Mouse (Mus musculus) spleen, postnatal 10 days (tissue): Measurements from ENCODE around the gene Iqcd.
A peak's percentile ranks its signal among the peaks of the same experiment; 100 is the strongest.

Experiments
- DNase-seq, 2 experiments: peaks; one replicate each; pipeline ENCODE4 v3.0.0; 2021 to 2022; ENCODE audit warnings: low spot score in 2 of 2

Iqcd gene

DNA sequence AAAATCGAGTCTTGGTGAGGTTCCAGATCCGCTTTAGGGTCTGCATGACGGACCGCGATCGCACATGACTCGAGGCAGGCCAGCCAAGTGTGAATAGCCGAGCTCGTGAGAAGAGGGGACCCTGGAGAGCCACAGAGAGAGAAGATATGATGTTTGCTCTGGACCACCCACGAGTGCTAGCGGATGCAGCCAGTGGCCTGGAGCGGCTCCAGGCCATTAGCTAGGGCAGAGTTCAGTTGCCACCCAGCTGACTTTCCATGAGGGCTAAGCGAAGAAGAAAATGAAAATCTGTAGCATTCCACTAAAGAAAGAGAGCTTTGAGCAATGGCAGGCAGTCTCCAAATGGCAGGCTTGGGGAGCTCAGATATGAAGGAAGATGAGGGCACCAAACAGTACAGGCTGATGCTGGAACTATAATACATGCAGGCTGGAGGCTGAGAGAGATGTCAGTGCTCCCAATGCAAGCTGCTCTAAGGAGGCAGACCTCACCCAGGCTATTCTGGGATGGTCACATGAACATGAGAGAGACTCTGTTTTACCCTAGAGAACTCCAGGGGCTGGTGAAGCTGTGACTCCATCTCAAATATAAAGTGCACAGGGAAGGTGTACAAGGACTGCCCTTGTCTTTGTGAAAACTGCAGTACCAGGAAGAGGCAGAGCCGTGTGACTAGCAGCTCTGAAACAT, 17.6 kb upstream of the Iqcd start:
- DNase-seq, result no peak

DNA sequence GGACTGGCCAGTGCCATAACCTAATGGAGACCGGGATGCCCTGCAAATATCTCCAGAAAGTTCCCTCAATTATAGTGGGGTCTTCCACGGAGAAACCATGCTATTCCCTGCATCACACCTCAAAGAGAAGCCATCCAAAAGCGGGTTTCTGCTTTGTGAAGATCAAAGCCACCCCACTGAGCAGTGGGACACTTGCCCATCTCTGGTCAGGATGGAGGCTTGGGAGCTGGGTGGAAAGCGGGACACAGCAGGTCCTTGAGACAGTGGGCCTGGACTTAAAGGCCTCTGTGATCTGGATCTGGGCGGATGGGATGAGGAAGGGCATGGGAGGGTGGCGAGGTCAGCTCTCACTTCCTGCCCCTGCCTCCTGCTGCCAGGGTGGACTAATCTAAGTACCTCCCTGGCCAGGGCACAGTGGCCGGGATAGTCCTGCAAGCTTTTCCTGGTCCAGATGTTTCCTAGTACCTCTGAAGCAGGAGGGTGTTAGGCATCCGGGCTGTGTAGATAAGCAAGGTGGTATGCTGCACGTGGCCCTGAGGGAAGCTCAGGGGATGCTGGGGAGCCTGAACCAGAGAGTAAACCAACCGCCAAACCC, 14.2 kb upstream of the Iqcd start:
- no peak for DNase-seq

DNA sequence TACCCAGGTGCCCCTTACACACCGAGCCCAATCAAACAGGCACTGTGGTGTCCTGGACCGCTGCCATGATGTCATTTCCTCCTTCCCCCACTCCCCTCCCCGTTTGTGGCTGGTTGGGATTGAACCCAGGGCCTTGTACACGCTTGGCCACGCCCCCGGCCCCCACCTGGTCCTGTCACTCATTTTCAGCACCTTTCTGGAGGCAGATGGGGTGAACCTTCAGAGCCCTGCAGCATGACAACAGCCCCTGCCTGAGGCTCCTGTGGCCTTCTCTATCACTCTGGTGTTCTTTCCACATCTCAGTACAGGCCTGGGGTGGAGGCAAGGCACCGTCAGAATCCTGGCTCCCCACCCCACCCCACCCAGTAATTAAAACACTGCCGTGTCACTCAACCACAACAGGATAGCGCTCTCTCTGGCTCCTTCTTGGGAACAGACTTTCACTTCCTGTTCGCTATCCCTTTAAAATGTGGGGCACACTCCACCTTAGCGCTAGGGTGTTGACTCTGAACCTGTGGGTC, 12.0 kb upstream of the Iqcd start:
- peak in 1 of 2 experiments; percentile 60 for DNase-seq

DNA sequence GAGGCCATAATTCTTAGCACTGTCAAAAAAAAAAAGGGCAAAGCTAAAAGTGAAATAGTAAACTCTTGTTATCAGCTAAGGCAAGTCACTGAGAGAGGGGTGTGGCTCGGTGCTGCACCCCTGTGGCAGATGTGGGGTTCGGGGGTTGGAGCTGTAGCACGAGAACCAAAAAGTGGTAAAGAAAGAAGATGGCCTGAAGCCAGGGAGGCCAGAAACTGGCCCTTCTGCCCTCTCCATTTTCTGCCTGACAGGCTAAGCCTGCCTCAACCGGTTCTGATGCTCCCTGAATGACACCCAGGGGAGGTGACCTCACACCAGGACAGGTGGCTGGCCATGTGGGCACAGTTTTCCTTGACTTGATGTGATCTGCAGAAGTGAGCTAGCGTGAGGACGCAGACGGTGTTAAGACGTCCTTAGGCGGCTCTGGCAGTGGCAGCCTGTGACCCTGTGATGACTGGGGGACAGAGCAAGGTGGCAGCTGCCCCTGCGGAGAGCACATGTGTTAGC, 10.8 kb upstream of the Iqcd start:
- DNase-seq, result peak; percentile 74 to 86

DNA sequence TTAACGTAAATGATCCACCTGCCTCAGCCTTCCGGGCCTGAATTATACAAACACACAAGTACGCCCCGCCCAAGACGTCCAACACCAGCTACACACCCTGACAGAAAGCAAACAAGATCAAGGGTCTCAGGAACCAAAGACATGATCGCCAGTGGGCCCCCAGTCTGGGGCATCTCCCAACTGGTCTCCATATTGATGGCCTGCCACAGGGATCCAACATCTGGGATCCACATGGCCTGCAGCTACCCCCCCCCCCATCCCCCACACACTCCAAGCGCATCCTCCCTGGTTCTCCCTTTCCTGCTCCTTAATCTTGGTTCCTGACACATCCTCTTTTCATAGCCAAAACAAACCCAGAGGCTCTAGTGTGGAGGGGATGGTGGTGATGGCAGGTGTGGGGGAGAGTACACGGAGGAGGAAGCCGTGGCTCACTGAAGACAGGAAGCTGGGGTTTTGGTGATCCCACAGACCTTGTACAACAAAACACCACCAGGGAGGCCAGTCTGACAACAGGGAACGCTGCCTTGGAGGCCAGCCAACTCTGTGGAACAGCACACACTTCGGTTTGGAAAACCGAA, 10.2 kb upstream of the Iqcd start:
- DNase-seq, result peak; percentile 62 to 69

DNA sequence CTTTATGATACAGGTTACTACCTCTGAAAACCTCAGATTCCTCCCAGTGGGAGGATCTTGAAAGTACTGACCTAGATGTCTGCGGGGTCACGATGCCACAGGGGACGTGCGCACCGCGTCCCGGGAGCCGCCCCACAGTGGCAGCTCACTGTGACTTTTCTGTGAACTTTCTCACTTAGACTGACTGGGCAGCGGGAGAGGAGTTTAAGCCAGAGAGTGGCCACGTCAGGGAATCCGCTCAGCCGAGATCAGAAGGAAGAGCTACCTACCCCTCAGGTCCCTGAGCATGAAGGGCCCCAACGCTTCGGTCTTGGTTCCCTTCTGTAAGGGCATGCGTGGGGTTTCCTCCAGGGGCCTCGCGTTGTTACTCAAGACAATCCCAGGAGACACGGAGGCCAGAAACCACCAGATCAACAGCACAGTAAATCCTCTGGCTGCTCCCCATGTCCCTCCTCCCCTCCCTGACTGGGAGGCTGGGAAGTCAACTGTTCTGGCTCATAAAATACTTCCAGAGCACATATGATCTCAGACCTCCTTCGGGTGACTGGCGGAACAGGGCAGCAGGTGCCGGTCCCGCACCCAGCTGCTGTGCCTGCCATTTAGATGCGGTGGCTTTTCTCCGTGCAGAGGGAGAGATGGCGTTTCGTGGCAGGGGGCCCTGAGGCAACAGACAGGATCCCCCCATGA, 9.5 kb upstream of the Iqcd start:
- peak; percentile 53 to 60 for DNase-seq

DNA sequence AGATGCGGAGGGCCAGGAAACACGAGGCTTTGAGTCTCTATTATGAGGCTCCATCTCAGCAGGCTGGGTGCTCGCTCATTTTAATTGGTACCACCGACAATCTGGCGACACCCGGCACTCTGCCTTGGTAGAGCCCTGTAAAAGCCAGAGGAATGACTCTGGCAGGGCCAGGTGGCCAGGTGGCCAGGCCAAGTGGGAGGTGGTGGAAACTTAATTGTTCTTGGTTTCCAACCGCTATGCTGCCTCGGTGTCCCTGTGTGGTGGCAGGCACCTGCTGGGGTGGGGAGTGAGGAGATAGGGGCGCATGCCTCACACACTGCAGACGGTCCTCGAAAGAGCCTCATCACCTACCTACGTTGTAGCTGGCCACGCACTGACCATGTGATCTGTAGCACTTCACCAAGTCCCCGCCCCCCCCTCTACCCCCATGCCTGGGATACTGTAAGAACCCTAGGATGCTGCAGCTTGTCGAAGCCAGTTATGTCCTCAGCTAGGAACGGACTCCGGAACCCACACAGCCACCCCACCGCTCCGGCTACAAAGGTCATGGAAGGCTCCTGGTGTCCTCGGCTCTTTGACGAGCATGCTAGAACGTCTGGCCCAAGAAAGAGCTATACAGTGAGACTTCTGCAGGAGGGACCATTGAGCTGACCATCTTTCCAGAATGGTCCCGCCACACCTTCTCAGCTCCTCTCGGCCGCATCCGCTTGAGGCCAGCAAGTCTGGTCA, 8.8 kb upstream of the Iqcd start:
- DNase-seq, result no peak

DNA sequence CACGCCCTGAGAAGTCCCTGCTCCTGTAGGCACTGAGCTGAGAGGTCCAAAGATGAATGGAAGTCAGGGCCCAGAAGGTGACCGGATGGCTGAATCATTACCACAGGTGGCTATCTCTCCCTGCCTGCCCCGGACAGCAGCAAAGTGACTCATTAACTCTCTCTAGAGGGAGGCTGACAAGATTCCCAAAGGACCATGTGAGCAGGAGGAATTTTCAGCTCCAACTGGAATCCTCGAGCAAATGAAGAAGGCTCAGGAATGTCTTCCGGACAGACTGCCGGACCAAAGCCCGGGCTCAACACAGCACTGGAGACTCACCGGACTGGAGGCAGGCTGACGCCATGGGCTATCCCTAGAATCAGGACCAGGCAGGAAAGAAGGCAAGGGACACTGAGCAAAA, 6.8 kb upstream of the Iqcd start:
- no peak for DNase-seq

DNA sequence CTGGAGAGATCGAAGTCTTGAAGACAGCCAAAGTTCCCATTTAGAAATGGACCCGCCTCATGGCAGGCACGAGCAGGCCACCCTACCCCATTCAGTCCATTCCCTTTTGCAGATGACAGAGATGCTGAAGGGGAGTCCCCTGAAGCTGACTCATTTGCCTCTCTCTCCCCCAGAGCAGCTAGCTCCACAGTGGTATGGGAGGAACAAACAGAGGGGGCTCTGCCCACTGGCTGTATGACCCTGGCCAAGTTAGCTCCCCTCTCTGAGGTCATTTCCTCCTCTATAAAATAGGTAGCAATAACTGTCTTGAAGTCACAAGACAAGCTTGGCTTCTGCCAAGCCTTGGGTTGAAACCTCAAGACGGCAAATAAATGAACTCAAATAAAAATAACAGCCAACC, 5.3 kb upstream of the Iqcd start:
- DNase-seq, result no peak

DNA sequence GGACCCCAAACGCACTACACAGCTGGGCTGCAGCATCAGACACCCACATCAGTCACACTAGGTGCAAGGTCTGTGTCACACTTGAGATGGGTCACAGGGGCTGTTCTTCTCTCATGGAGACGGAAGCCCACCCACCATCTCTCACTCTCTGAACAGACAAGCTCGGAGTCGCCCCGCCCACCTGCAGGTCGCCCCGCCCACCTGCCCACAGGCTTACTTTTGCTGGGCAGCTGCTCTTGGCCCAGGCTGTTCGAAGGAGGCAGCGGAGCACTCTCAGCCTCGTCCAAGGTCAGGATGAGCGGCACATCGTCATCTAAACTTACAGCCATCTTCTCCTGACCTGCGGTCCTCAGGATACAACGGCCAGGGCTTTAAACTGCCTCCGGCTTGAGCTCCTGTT, 3.8 kb upstream of the Iqcd start:
- no peak for DNase-seq

DNA sequence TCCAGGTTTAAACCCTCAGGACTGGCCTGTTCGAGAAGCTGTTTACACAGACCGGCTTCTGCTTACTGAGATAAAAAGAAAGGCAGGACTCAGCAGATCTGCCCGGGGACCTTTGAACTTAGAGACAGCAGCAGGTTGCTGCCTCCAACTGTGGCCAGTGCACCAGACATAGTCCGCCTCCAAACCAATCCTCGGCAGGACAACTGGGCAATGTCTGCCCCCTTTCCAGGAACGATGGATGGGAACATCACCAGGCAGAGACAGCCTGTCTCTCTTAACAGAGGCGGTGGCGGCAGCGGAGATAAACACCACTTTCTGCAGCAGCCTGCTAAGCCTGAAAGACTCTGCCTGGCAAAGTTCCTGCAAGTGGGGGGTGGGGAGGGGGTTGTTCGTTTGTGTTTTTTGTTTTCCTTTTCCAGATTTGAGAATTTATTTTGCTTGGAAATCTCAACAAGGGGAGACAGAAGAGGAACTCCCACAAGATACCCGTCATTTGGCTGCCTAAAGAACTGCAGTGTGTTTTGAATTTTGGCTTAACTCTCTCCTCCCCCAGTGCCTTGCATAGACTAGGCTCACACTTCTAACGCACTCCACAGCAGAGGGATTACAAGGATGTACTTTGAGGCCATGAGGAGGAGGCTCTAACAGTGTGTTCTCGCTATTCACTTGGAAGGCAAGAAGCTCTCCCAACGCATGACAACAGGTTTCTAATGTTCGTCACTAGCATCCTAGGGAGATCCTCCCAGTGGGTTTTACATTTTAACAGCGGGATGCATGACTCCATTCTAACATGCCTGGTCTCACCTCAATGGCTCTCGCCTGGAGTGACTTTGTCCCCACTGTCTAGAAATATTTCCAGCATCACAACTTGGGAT, 1.8 kb upstream of the Iqcd start:
- DNase-seq, result peak; percentile 67 to 76

DNA sequence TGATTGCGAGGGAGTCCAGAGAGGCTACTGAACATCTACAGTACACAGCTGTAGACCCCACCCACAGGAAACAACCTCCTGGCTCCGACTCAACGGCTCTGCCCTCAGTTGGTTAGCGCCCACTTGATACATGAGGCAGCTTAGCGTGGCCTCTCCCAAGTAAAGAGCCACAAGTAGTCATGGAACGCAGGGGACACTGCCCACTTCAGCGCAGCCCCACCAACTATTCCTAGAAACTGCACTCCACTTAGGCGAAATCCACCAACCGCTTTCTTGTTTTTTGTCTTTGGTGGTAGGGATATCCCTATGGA, 1.2 kb upstream of the Iqcd start:
- DNase-seq, result peak; percentile 66 to 76

DNA sequence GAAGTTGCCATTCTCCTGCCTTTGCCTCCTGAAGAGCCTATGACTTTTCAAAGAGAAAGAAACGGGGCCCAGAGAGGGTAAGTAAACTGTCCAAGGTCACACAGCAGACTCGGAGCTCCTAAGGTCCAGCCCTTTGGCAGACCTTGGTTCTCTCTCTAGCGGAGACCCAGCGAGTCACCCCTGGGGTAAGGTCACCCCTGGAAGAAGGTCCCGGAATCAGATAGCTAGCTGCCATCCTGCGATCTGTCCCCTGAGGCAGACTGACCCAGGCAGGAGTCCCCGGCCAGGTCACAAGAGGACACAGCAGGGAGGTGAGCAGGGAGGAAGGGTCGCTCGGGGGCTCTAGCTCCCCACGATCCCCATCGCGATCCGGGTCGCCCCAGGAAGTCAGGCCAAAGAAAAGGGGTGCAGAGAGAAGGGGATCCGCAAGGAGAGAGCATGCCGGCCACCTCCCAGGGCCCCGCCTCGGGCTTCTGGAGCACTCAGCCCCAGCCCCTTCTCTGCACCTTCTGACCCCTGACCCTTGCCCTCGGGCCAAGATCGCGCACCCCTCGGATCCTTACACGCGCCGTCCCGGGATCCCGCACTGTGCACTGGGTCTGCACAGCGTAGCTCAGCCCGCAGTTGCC, 762 bp upstream of the Iqcd start:
- DNase-seq, result peak in 1 of 2 experiments; percentile 48

DNA sequence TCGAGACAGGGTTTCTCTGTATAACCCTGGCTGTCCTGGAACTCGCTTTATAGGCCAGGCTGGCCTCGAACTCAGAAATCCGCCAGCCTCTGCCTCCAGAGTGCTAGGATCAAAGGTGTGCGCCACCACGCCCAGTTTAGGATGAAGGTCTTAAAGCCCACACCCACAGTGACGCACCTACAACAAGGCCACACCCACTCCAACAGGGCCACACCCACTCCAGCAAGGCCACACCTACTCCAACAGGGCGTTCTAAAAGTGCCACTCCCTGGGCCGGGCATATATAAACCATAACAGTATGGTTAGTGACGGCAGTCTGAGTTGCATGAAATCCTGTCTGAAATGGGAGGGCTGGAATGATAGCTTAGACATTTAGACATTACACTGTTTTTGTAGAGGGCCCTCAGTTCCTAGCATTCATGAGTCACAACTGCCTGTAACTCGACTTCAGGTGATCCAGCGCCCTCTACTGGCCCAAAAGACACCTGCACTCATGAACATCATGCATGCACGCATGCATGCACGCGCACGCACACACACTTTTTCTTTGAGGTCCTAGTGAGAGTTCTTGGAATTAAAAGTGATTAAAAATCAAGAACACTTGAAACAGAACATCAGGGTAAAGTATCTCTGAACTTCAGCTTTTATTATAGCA, 1.7 kb downstream of the Iqcd start:
- DNase-seq, result peak in 1 of 2 experiments; percentile 64

DNA sequence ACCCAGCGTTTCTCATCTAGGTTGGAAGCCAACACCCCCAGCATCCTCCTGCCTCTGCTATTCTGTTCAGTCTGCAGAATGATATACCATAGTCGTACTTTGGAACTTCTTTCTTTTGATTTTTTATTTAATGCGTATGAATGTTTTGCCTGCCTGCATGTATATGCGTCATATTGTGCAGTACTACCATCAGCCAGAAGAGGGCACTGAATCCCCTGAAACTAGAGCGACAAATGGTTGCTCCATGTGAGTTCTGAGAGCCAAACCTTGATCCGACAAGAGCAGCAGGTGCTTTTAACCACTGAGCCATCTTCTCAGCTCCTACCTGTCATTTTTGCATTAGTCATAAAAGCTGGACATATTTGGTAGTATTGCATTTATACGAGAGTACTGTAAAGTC, 3.3 kb downstream of the Iqcd start:
- peak in 1 of 2 experiments; percentile 63 for DNase-seq

DNA sequence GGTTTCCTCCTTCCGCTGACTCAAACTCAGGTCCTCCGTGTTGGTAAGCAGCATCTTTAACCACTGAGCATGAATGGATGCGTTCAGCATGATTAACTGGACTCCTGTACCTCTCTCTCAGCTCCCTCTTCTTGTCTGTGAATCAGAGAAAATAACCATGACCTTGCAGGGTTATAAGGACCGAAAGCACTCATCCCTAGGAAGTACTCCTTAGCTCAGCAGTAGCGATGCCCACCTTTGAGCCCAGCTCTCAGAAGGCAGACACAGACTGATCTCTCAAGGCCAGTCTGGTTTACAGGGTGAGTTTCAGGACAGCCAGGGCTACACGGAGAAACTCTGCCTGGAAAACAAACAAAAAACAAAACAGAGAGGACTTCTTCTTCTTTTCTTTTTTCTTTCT, 5.7 kb downstream of the Iqcd start:
- no peak for DNase-seq

DNA sequence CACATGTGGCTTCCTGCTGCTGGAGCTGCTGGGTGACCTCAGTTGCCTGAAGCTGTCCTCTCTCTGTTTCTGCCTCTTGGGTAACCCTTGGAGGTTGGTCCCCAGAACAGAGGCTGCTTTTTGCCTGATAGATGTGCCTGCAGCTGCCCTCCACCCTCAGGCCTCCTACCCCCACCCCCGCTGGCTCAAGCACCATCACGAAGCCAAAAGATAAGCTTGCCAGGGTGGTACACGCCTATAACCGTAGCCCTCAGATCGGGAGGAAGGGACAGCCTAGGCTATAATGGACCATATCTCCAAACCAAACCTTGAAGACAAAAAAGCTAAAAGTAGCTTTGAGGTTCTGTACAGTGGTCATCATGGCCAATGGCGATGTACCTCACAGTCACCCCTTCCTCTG, 10.8 kb downstream of the Iqcd start:
- no peak for DNase-seq

DNA sequence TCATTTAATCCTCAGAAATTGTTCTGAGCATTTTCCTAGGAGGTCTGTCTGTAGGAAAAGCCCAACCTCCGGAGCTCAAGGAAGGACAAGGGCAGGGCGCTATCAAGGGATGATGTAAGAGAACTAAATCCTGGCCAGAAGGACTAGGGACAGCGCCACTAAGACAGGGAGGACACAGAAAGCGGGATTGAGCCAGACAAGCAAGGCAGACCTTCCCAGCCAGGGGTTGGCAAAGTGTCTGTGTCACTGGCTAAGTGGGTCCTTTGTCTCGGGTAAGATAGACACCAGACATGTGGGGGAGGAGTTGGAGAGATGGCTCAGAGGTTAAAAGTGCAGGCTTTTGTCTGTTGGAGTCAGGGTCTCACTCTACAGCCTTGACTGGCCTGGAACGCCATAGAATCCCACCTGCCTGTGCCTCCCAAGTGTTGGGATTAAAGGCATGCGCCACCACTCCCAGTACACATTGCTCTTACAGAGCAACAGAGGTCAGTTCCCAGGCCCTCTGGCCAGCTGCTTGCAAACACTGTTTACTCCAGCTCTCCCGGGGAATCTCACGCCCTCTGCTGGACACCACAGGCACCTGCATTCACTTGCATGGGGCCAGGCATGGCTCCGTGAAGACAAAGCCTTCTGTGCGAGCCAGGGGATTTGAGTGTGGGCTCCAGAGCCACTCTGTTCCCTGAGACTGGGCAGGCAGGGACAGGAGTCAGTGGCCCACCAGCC, 12.3 kb downstream of the Iqcd start:
- DNase-seq, result peak in 1 of 2 experiments; percentile 68

DNA sequence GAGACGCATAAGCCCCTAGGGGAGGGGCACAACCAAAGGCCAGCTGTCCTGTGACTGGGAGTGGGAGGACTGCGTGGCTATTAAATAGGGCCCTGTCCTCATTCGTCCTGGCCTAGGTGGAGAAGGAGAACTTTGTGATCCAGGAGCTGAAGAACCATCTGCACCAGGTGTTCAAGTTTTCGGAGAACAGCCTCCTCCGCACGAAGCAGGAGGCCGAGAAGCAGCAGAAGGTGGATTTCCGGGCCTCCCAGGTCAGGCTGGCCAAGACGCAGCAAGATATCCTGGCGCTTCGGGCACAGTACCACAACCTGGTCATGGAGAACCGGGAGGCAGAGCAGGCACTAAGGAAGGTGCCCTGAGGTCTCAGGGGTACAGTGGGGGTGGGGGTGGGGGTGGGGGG, 13.4 kb downstream of the Iqcd start:
- no peak for DNase-seq
